Mouse (Mus musculus): ENCODE measurements around the gene Ndel1. TPM values are rescaled to one million over a fixed set of nuclear protein-coding genes. Genes with fewer than 3 reads are reported as not detected.
A peak's percentile ranks its signal among the peaks of the same experiment; 100 is the strongest.

Ndel1 gene
- total and polyA plus RNA-seq, 3 experiments = 26.2 to 64.3 (median 39.4) TPM

GRCm38 (mm10) chr11:68878811-68879210 is 7.2 kb upstream of the Ndel1 start:
- Histone ChIP-seq H3K27me3 (ENCODE audit: insufficient read depth, low read length) (peaks cover 11% of the 10 kb centered on the region), H3K4me1 (ENCODE audit: insufficient read depth, low read depth, low read length) (peaks cover 3% of the 10 kb centered on the region), H3K36me3 (replicated peaks) (no peaks in the 10 kb centered on the region), H3K4me3 (ENCODE audit: low read depth, low read length) (no peak overlapping the region), H3K9me3 (replicated peaks) (no peaks in the 10 kb centered on the region)
- ATAC-seq (ENCODE audit: extremely low read depth, insufficient number of reproducible peaks, low FRiP score, poor library complexity, severe bottlenecking) (no peak), DNase-seq (ENCODE audit: low spot score) (no peak)
- TF ChIP-seq TAL1 (conservative IDR thresholded peaks at IDR 0.05; ENCODE audit: low read depth, low read length) (no peak), CTCF (IDR thresholded peaks at IDR 0.05; ENCODE audit: low read depth, low read length) (no peak), GATA2 (IDR thresholded peaks at IDR 0.05; ENCODE audit: borderline replicate concordance, low read depth, low read length) (no peak), GATA1 (IDR thresholded peaks at IDR 0.05; ENCODE audit: borderline replicate concordance, low read length) (no peak), POLR2AphosphoS5 (IDR thresholded peaks at IDR 0.05; ENCODE audit: insufficient replicate concordance, low read depth, low read length) (no peak)

GRCm38 (mm10) chr11:68874841-68875240 is 3.2 kb upstream of the Ndel1 start:
- Histone ChIP-seq H3K27me3 (ENCODE audit: insufficient read depth, low read length) (peaks cover 23% of the 10 kb centered on the region; the same call in 1 of the 2 replicates), H3K4me1 (ENCODE audit: insufficient read depth, low read depth, low read length) (peaks cover 3% of the 10 kb centered on the region), H3K4me3 (ENCODE audit: low read depth, low read length) (no peak overlapping the region), H3K36me3 (replicated peaks) (no peaks in the 10 kb centered on the region), H3K9me3 (replicated peaks) (no peaks in the 10 kb centered on the region)
- peak; percentile 21 for DNase-seq (ENCODE audit: low spot score)
- TF ChIP-seq CTCF (IDR thresholded peaks at IDR 0.05; ENCODE audit: low read depth, low read length) = peak; percentile 47
- no peak for TF ChIP-seq GATA1 (IDR thresholded peaks at IDR 0.05; ENCODE audit: borderline replicate concordance, low read length)
- no peak for TF ChIP-seq POLR2AphosphoS5 (IDR thresholded peaks at IDR 0.05; ENCODE audit: insufficient replicate concordance, low read depth, low read length)
- no peak for TF ChIP-seq TAL1 (conservative IDR thresholded peaks at IDR 0.05; ENCODE audit: low read depth, low read length)
- no peak for ATAC-seq (ENCODE audit: extremely low read depth, insufficient number of reproducible peaks, low FRiP score, poor library complexity, severe bottlenecking)

GRCm38 (mm10) chr11:68871277-68871676 is 381 bp downstream of the Ndel1 start:
- Histone ChIP-seq H3K4me1 (ENCODE audit: insufficient read depth, low read depth, low read length) (no peaks in the 10 kb centered on the region; the same call in 1 of the 2 replicates), H3K27me3 (ENCODE audit: insufficient read depth, low read length) (peaks cover 27% of the 10 kb centered on the region; the same call in 1 of the 2 replicates), H3K9me3 (replicated peaks) (no peaks in the 10 kb centered on the region), H3K36me3 (replicated peaks) (no peaks in the 10 kb centered on the region), H3K4me3 (ENCODE audit: low read depth, low read length) (no peak overlapping the region)
- DNase-seq (ENCODE audit: low spot score) = no peak
- no peak for TF ChIP-seq POLR2AphosphoS5 (IDR thresholded peaks at IDR 0.05; ENCODE audit: insufficient replicate concordance, low read depth, low read length)
- TF ChIP-seq GATA2 (IDR thresholded peaks at IDR 0.05; ENCODE audit: borderline replicate concordance, low read depth, low read length) = no peak
- TF ChIP-seq TAL1 (conservative IDR thresholded peaks at IDR 0.05; ENCODE audit: low read depth, low read length) = no peak
- TF ChIP-seq GATA1 (IDR thresholded peaks at IDR 0.05; ENCODE audit: borderline replicate concordance, low read length) = no peak
- TF ChIP-seq CTCF (IDR thresholded peaks at IDR 0.05; ENCODE audit: low read depth, low read length) = no peak
- no peak for ATAC-seq (ENCODE audit: extremely low read depth, insufficient number of reproducible peaks, low FRiP score, poor library complexity, severe bottlenecking)

- TF ChIP-seq CTCF (IDR thresholded peaks at IDR 0.05; ENCODE audit: low read depth, low read length) = no peak
- TF ChIP-seq GATA2 (IDR thresholded peaks at IDR 0.05; ENCODE audit: borderline replicate concordance, low read depth, low read length) = no peak
- no peak for TF ChIP-seq POLR2AphosphoS5 (IDR thresholded peaks at IDR 0.05; ENCODE audit: insufficient replicate concordance, low read depth, low read length)
- TF ChIP-seq TAL1 (conservative IDR thresholded peaks at IDR 0.05; ENCODE audit: low read depth, low read length) = no peak
- no peak for TF ChIP-seq GATA1 (IDR thresholded peaks at IDR 0.05; ENCODE audit: borderline replicate concordance, low read length)
- DNase-seq (ENCODE audit: low spot score) = peak; percentile 13
- no peak for ATAC-seq (ENCODE audit: extremely low read depth, insufficient number of reproducible peaks, low FRiP score, poor library complexity, severe bottlenecking)
- H3K36me3 ChIP-seq (replicated peaks) = no peaks in the 10 kb centered on the region
- no peaks in the 10 kb centered on the region for H3K9me3 ChIP-seq (replicated peaks)
- no peak overlapping the region for H3K4me3 ChIP-seq (ENCODE audit: low read depth, low read length)
- peaks cover 15% of the 10 kb centered on the region for H3K4me1 ChIP-seq (ENCODE audit: insufficient read depth, low read depth, low read length)
- H3K27me3 ChIP-seq (ENCODE audit: insufficient read depth, low read length) = peaks cover 35% of the 10 kb centered on the region
Observed at GRCm38 (mm10) chr11:68864544-68865189, 7.0 kb downstream of the Ndel1 start.

- Histone ChIP-seq H3K27me3 (ENCODE audit: insufficient read depth, low read length) (peaks cover 41% of the 10 kb centered on the region), H3K4me1 (ENCODE audit: insufficient read depth, low read depth, low read length) (peaks cover 18% of the 10 kb centered on the region), H3K4me3 (ENCODE audit: low read depth, low read length) (no peak overlapping the region), H3K36me3 (replicated peaks) (no peaks in the 10 kb centered on the region), H3K9me3 (replicated peaks) (no peaks in the 10 kb centered on the region)
- no peak for TF ChIP-seq TAL1 (conservative IDR thresholded peaks at IDR 0.05; ENCODE audit: low read depth, low read length)
- no peak for TF ChIP-seq GATA2 (IDR thresholded peaks at IDR 0.05; ENCODE audit: borderline replicate concordance, low read depth, low read length)
- TF ChIP-seq POLR2AphosphoS5 (IDR thresholded peaks at IDR 0.05; ENCODE audit: insufficient replicate concordance, low read depth, low read length) = no peak
- no peak for TF ChIP-seq CTCF (IDR thresholded peaks at IDR 0.05; ENCODE audit: low read depth, low read length)
- TF ChIP-seq GATA1 (IDR thresholded peaks at IDR 0.05; ENCODE audit: borderline replicate concordance, low read length) = no peak
- DNase-seq (ENCODE audit: low spot score) (no peak), ATAC-seq (ENCODE audit: extremely low read depth, insufficient number of reproducible peaks, low FRiP score, poor library complexity, severe bottlenecking) (no peak)
Observed at GRCm38 (mm10) chr11:68863631-68864091, 8.0 kb downstream of the Ndel1 start.

GRCm38 (mm10) chr11:68862260-68862659 is 9.4 kb downstream of the Ndel1 start:
- DNase-seq (ENCODE audit: low spot score) = no peak
- Histone ChIP-seq H3K36me3 (replicated peaks) (no peaks in the 10 kb centered on the region), H3K4me3 (ENCODE audit: low read depth, low read length) (no peak overlapping the region), H3K27me3 (ENCODE audit: insufficient read depth, low read length) (peaks cover 41% of the 10 kb centered on the region), H3K9me3 (replicated peaks) (no peaks in the 10 kb centered on the region), H3K4me1 (ENCODE audit: insufficient read depth, low read depth, low read length) (peaks cover 18% of the 10 kb centered on the region)
- TF ChIP-seq POLR2AphosphoS5 (IDR thresholded peaks at IDR 0.05; ENCODE audit: insufficient replicate concordance, low read depth, low read length) (no peak), GATA2 (IDR thresholded peaks at IDR 0.05; ENCODE audit: borderline replicate concordance, low read depth, low read length) (no peak), GATA1 (IDR thresholded peaks at IDR 0.05; ENCODE audit: borderline replicate concordance, low read length) (no peak), CTCF (IDR thresholded peaks at IDR 0.05; ENCODE audit: low read depth, low read length) (no peak)
- no peak for ATAC-seq (ENCODE audit: extremely low read depth, insufficient number of reproducible peaks, low FRiP score, poor library complexity, severe bottlenecking)
